Mouse (Mus musculus) small intestine, adult 2 months (tissue): ENCODE measurements around the gene Ccer2.

Source experiments
- CTCF ChIP-seq: fragments of 200-500 bp; IDR thresholded peaks from 2 replicates; pipeline ENCODE4 v1.5.1; 2012; ENCODE audit warnings: low read depth, mild to moderate bottlenecking, control low read depth, inconsistent platforms, low read length, moderate library complexity, mixed read lengths; ENCODE audit not compliant: insufficient replicate concordance, insufficient read length; ENCODE audit errors: extremely low read depth
- POLR2A ChIP-seq: fragments of 200-500 bp; IDR thresholded peaks from 2 replicates; pipeline ENCODE4 v1.6.1; 2012; ENCODE audit warnings: low read depth, mild to moderate bottlenecking, control low read depth, inconsistent platforms, low read length, moderate library complexity

- TF ChIP-seq CTCF (no peak), POLR2A (no peak)
Observed at GRCm38 (mm10) chr7:28793834-28794233, 37.9 kb downstream of the Ccer2 start.
